Mouse (Mus musculus): Measurements from ENCODE around the gene Snx11.

DNA sequence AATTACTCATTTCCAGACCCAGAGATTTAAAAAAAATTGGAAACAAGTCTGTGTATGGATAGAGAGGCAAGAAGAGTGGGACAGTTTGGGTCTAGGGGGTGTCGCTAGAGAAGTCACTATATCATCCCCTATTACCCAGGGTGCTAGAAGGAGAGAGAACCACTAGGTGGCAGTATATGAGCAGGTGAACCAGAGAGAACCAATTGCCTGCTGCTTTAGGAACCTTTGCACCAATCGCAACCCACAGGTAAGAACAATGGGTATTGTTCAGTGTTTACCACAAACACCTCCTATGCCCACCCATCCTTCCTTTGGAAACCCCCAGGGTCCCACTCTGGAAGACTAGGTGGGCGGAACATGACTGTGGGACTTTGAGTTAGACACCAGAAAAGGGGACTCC, 17.3 kb downstream of the Snx11 start:
- TF ChIP-seq CTCF (IDR thresholded peaks at IDR 0.05; ENCODE audit: low read depth), result peak; percentile 82
- no peak for TF ChIP-seq EP300 (IDR thresholded peaks at IDR 0.05; ENCODE audit: low read depth)
